Mouse (Mus musculus): ENCODE results near the gene Sptbn4. TPM values are rescaled to one million over a fixed set of nuclear protein-coding genes. Genes with fewer than 3 reads are reported as not detected.
A peak's percentile ranks its signal among the peaks of the same experiment; 100 is the strongest.

Gene Sptbn4
- polyA plus RNA-seq, 1 experiment = 171 TPM

- DNase-seq = peak; percentile 99 to 100
- H3K4me3 ChIP-seq (replicated peaks; ENCODE audit: insufficient read depth, low read depth, low read length) = peak within 1 kb of the TSS; percentile 96
- peak within 1 kb of the TSS; percentile 85 for H3K27ac ChIP-seq (ENCODE audit: insufficient read depth, low read length)
- H3K27me3 ChIP-seq (ENCODE audit: control insufficient read depth, insufficient read depth, low read length) = no peaks in the 10 kb centered on the region
- under 1% methylated on average over 36 of the region's 36 CpGs for WGBS
- peak; percentile 50; the same call in 1 of the 2 replicates for TF ChIP-seq POLR2A (IDR thresholded peaks at IDR 0.05; ENCODE audit: borderline replicate concordance, insufficient read depth, low read length)
- no peak for TF ChIP-seq CTCF (IDR thresholded peaks at IDR 0.05; ENCODE audit: borderline replicate concordance, insufficient read depth, low read depth, low read length)
- H3K4me1 ChIP-seq (ENCODE audit: control insufficient read depth, insufficient read depth, low read length) = no peaks in the 10 kb centered on the region; the same call in 1 of the 2 replicates
Measured at GRCm38 (mm10) chr7:27473156-27473834, 25.8 kb upstream of the Sptbn4 start, which contains the start of gene Sertad3. Gene Sertad3, plus strand, starts transcription at chr7:27473768.

DNA sequence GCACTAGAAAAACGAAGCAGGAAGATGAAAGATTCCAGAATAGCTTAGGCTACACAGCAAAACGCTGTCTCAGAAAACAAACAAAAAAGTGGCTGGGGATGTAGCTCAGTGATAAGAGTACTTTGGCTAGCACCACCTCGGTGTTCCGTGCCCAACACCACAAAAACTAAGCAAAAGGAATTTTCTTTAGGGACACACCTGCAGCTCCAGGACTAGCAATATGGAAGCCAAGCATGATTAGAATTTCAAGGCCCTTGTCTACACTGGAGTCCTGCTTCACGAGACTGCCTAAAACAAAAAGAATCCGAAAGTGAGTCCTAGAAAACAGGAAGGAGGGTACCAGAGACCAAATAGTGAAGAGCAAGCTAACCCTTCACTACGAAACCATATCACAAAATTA, 25.1 kb upstream of the Sptbn4 start:
- Histone ChIP-seq H3K27ac (ENCODE audit: insufficient read depth, low read length) (no peak overlapping the region), H3K4me3 (replicated peaks; ENCODE audit: insufficient read depth, low read depth, low read length) (no peak overlapping the region), H3K27me3 (ENCODE audit: control insufficient read depth, insufficient read depth, low read length) (no peaks in the 10 kb centered on the region), H3K4me1 (ENCODE audit: control insufficient read depth, insufficient read depth, low read length) (peaks cover 3% of the 10 kb centered on the region; the same call in 1 of the 2 replicates)
- WGBS = 29% methylated on average over 7 of the region's 7 CpGs
- DNase-seq = peak in 1 of 2 experiments; percentile 24
- TF ChIP-seq POLR2A (IDR thresholded peaks at IDR 0.05; ENCODE audit: borderline replicate concordance, insufficient read depth, low read length) (no peak), CTCF (IDR thresholded peaks at IDR 0.05; ENCODE audit: borderline replicate concordance, insufficient read depth, low read depth, low read length) (no peak)

DNA sequence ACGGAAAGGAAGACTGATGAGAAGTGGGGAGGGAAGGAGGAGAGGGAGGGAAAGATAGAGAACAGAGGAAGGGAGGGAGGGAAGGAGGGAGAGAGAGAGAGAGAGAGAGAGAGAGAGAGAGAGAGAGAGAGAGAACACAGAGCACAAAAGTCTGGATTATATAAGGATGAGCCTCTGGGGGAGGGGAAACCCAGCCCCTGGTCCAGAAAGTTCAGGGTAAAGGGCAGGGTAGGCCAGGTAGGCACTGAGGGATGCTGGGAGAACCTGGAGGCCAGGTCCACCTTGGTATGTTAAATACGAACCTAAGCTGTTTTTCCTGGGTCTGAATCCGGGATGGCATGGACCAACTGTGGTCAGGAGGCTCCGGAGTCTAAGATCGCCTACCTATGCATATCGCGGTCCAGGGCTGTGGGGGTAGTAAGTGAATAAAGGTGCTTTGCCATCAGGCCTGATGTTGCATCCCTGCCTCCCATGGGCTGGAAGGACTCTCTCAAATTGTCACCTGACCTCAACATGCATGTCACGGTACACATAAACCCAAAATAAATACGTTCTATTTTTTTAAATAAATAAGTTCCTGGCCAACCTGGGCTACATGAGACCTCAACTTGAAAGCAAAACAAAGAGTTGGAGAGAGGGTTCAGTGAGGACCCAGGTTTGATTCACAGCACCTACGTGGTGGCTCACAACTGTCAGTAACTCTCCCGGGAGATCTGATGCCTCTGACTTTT, 24.1 kb upstream of the Sptbn4 start:
- Histone ChIP-seq H3K4me3 (replicated peaks; ENCODE audit: insufficient read depth, low read depth, low read length) (no peak overlapping the region), H3K4me1 (ENCODE audit: control insufficient read depth, insufficient read depth, low read length) (peaks cover 5% of the 10 kb centered on the region; the same call in 1 of the 2 replicates), H3K27ac (ENCODE audit: insufficient read depth, low read length) (no peak overlapping the region), H3K27me3 (ENCODE audit: control insufficient read depth, insufficient read depth, low read length) (no peaks in the 10 kb centered on the region)
- TF ChIP-seq POLR2A (IDR thresholded peaks at IDR 0.05; ENCODE audit: borderline replicate concordance, insufficient read depth, low read length) = no peak
- no peak for TF ChIP-seq CTCF (IDR thresholded peaks at IDR 0.05; ENCODE audit: borderline replicate concordance, insufficient read depth, low read depth, low read length)
- DNase-seq = no peak
- 92% methylated on average over 11 of the region's 11 CpGs for WGBS

DNA sequence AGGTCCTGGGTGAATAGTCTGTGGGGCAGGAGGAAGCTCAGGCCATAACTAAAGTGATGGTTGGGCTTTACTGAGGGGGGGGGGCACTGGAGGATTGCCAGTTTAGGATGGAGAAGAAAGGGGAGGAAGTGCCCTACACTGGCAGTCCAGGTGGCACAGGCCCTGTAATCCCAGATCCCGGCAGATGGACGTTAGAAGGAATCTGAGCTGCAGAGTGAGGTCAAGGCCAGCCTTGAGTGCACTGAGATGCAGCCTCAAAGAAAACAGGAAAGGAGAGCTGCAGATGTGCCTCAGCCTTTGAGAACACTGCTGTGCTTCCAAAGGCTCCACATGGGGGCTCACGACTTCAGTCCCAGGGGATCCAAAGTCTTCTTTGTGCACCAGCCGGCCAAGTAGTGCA, 20.2 kb upstream of the Sptbn4 start:
- no peak overlapping the region for H3K4me3 ChIP-seq (replicated peaks; ENCODE audit: insufficient read depth, low read depth, low read length)
- TF ChIP-seq POLR2A (IDR thresholded peaks at IDR 0.05; ENCODE audit: borderline replicate concordance, insufficient read depth, low read length) (no peak), CTCF (IDR thresholded peaks at IDR 0.05; ENCODE audit: borderline replicate concordance, insufficient read depth, low read depth, low read length) (no peak)

DNA sequence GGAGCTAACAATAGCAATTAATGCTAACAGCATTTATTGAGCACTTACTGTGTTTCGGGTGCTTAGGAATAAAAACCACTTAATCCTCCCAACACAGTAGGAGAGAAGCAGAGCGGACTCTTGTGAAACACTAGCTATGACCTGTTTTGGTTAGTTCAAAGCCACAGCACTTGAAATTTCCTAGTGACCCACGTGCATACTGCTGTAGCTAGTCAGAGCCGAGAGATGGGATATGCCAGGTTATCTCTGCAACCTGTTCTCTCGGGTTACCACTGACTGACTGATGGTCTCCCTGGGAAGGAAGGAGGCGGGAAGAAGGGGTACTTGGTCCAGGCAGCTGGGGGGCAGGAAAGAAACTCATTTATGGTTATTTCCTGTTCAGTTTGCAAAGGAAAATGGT, 13.0 kb upstream of the Sptbn4 start:
- WGBS = 88% methylated on average over 6 of the region's 6 CpGs
- Histone ChIP-seq H3K4me1 (ENCODE audit: control insufficient read depth, insufficient read depth, low read length) (no peaks in the 10 kb centered on the region), H3K27ac (ENCODE audit: insufficient read depth, low read length) (no peak overlapping the region), H3K4me3 (replicated peaks; ENCODE audit: insufficient read depth, low read depth, low read length) (no peak overlapping the region), H3K27me3 (ENCODE audit: control insufficient read depth, insufficient read depth, low read length) (no peaks in the 10 kb centered on the region)
- no peak for DNase-seq
- TF ChIP-seq POLR2A (IDR thresholded peaks at IDR 0.05; ENCODE audit: borderline replicate concordance, insufficient read depth, low read length) (no peak), CTCF (IDR thresholded peaks at IDR 0.05; ENCODE audit: borderline replicate concordance, insufficient read depth, low read depth, low read length) (no peak)

More for the DNA sequence above, 20.2 kb upstream of the Sptbn4 start:
- H3K4me1 ChIP-seq (ENCODE audit: control insufficient read depth, insufficient read depth, low read length) = 0 out of 2 replicates have a peak, but pooled peaks cover 5% of the 10 kb centered on the region
- 13% methylated on average over 4 of the region's 4 CpGs for WGBS
- peak in 1 of 2 experiments; percentile 29 for DNase-seq
- H3K27me3 ChIP-seq (ENCODE audit: control insufficient read depth, insufficient read depth, low read length) = no peaks in the 10 kb centered on the region
- peak overlapping the region; percentile 50; the same call in 1 of the 2 replicates for H3K27ac ChIP-seq (ENCODE audit: insufficient read depth, low read length)

GRCm38 (mm10) chr7:27459640-27460039, 12.2 kb upstream of the Sptbn4 start:
- no peak for DNase-seq
- WGBS = 92% methylated on average over 5 of the region's 5 CpGs
- no peak for TF ChIP-seq CTCF (IDR thresholded peaks at IDR 0.05; ENCODE audit: borderline replicate concordance, insufficient read depth, low read depth, low read length)
- TF ChIP-seq POLR2A (IDR thresholded peaks at IDR 0.05; ENCODE audit: borderline replicate concordance, insufficient read depth, low read length) = no peak
- Histone ChIP-seq H3K27ac (ENCODE audit: insufficient read depth, low read length) (no peak overlapping the region), H3K4me1 (ENCODE audit: control insufficient read depth, insufficient read depth, low read length) (no peaks in the 10 kb centered on the region), H3K27me3 (ENCODE audit: control insufficient read depth, insufficient read depth, low read length) (no peaks in the 10 kb centered on the region), H3K4me3 (replicated peaks; ENCODE audit: insufficient read depth, low read depth, low read length) (no peak overlapping the region)

DNA sequence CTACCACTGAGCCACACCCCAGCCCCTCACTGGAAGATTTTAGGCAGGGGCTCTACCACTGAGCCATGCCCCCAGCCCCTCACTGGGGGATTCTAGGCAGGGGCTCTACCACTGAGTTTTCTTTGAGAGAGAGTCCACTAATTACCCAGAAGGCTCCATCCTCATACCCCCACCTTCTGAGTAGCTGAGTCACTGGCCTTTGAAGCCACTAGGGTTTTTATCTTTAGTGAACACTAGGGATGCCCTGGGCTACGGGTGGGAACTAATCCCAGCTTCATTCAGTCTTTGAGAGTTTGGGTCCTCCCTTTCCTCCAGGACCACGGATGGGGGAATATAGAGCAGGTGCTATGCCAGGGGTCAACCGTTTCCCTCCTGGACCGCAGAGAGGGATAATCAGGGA, 11.1 kb upstream of the Sptbn4 start:
- Histone ChIP-seq H3K4me1 (ENCODE audit: control insufficient read depth, insufficient read depth, low read length) (no peaks in the 10 kb centered on the region), H3K4me3 (replicated peaks; ENCODE audit: insufficient read depth, low read depth, low read length) (no peak overlapping the region), H3K27me3 (ENCODE audit: control insufficient read depth, insufficient read depth, low read length) (no peaks in the 10 kb centered on the region), H3K27ac (ENCODE audit: insufficient read depth, low read length) (no peak overlapping the region)
- DNase-seq = no peak
- WGBS = 89% methylated on average over 4 of the region's 4 CpGs
- TF ChIP-seq POLR2A (IDR thresholded peaks at IDR 0.05; ENCODE audit: borderline replicate concordance, insufficient read depth, low read length) = no peak
- TF ChIP-seq CTCF (IDR thresholded peaks at IDR 0.05; ENCODE audit: borderline replicate concordance, insufficient read depth, low read depth, low read length) = no peak
